Mouse (Mus musculus) CH12.LX (cell line): ENCODE results near the gene Rrad. TPM values are rescaled to one million over a fixed set of nuclear protein-coding genes. Genes with fewer than 3 reads are reported as not detected.

Experiments
- DNase-seq: peaks from one replicate; pipeline ENCODE4 v3.0.0-alpha.2; 2013; ENCODE audit errors: extremely low read depth
- H3K27ac ChIP-seq: 2 replicates; pipeline ENCODE4 v1.5.1; 2012; ENCODE audit warnings: low read depth, mild to moderate bottlenecking, control low read depth, moderate library complexity; ENCODE audit not compliant: insufficient read depth
- H3K27me3 ChIP-seq: replicated peaks from 2 replicates; pipeline ENCODE3; 2012; ENCODE audit warnings: inconsistent platforms
- H3K36me3 ChIP-seq, 2 experiments: replicated peaks in 1 of 2; 2 replicates each; pipeline versions ENCODE3 to v1.6.1; 2012; ENCODE audit warnings: inconsistent platforms in 1 of 2, low read length in 1 of 2, mild to moderate bottlenecking in 1 of 2, mixed read lengths in 1 of 2, moderate library complexity in 1 of 2; ENCODE audit not compliant: control insufficient read depth in 1 of 2, insufficient read depth in 1 of 2
- H3K4me1 ChIP-seq, 2 experiments: 2 replicates each; pipeline ENCODE4 v1.6.1; 2012; ENCODE audit warnings: inconsistent platforms in 1 of 2, moderate library complexity in 1 of 2; ENCODE audit not compliant: insufficient read depth in 2 of 2, control insufficient read depth in 1 of 2
- H3K4me2 ChIP-seq: 2 replicates; pipeline ENCODE4 v1.6.1; 2012; ENCODE audit warnings: low read depth, mild to moderate bottlenecking, control low read depth; ENCODE audit not compliant: poor library complexity, insufficient read depth, severe bottlenecking
- H3K4me3 ChIP-seq, 3 experiments: fragments of 150-350 bp in 1 of 3; sonication (generic) in 1 of 3; replicated peaks in 1 of 3; 2 replicates each; pipeline versions ENCODE3 to v1.5.1; 2011 to 2012; ENCODE audit warnings: low read depth in 2 of 3, low read length in 2 of 3, mild to moderate bottlenecking in 2 of 3, moderate library complexity in 2 of 3, control low read depth in 1 of 3, improper control_type of control experiment in 1 of 3, inconsistent platforms in 1 of 3, mixed read lengths in 1 of 3; ENCODE audit not compliant: poor library complexity in 1 of 3
- H3K79me2 ChIP-seq: replicated peaks from 2 replicates; pipeline ENCODE4 v1.6.1; 2012; ENCODE audit warnings: mild to moderate bottlenecking, moderate library complexity; ENCODE audit not compliant: control insufficient read depth, poor library complexity, insufficient read depth, severe bottlenecking; ENCODE audit errors: extremely low read depth
- H3K9ac ChIP-seq: 2 replicates; pipeline ENCODE4 v1.6.1; 2012; ENCODE audit warnings: low read depth, mild to moderate bottlenecking, control low read depth, moderate library complexity; ENCODE audit not compliant: insufficient read depth
- H3K9me3 ChIP-seq: replicated peaks from 2 replicates; pipeline ENCODE3; 2012; ENCODE audit warnings: low read length, inconsistent platforms, mixed read lengths
- BHLHE40 ChIP-seq: IDR thresholded peaks from 2 replicates; pipeline ENCODE4 v1.6.1; 2011; ENCODE audit warnings: mild to moderate bottlenecking, low read depth, low read length, improper control_type of control experiment
- CHD1 ChIP-seq: IDR thresholded peaks from 2 replicates; pipeline ENCODE4 v1.6.1; 2012; ENCODE audit warnings: low read depth, low read length, improper control_type of control experiment, inconsistent platforms
- CHD2 ChIP-seq: IDR thresholded peaks from 2 replicates; pipeline ENCODE4 v1.6.1; 2011; ENCODE audit warnings: low read length, improper control_type of control experiment
- CTCF ChIP-seq, 2 experiments: IDR thresholded peaks in 1 of 2; conservative IDR thresholded peaks in 1 of 2; 2 replicates each; pipeline ENCODE4 v1.5.1; 2011 to 2012; ENCODE audit warnings: low read depth in 2 of 2, low read length in 2 of 2, improper control_type of control experiment in 1 of 2, inconsistent platforms in 1 of 2, mild to moderate bottlenecking in 1 of 2, moderate library complexity in 1 of 2
- ELF1 ChIP-seq: IDR thresholded peaks from 2 replicates; pipeline ENCODE4 v1.6.1; 2014; ENCODE audit warnings: low read depth, mild to moderate bottlenecking, inconsistent platforms, low read length, improper control_type of control experiment
- GABPA ChIP-seq: IDR thresholded peaks from 2 replicates; pipeline ENCODE4 v1.6.1; 2012; ENCODE audit warnings: low read depth, low read length, improper control_type of control experiment, inconsistent platforms; ENCODE audit not compliant: insufficient replicate concordance
- HCFC1 ChIP-seq: IDR thresholded peaks from 2 replicates; pipeline ENCODE4 v1.6.1; 2012; ENCODE audit warnings: low read depth, mild to moderate bottlenecking, inconsistent platforms, low read length, improper control_type of control experiment
- JUN ChIP-seq: IDR thresholded peaks from 2 replicates; pipeline ENCODE4 v1.6.1; 2011; ENCODE audit warnings: low read depth, mild to moderate bottlenecking, low read length, improper control_type of control experiment, moderate library complexity; ENCODE audit not compliant: insufficient read depth
- JUND ChIP-seq: conservative IDR thresholded peaks from 2 replicates; pipeline ENCODE4 v1.6.1; 2011; ENCODE audit warnings: low read depth, low read length, improper control_type of control experiment
- MAFK ChIP-seq: IDR thresholded peaks from 2 replicates; pipeline ENCODE4 v1.6.1; 2011; ENCODE audit warnings: low read length, improper control_type of control experiment; ENCODE audit not compliant: insufficient replicate concordance
- MAX ChIP-seq: IDR thresholded peaks from 2 replicates; pipeline ENCODE4 v1.6.1; 2011; ENCODE audit warnings: low read length, improper control_type of control experiment
- MAZ ChIP-seq: IDR thresholded peaks from 2 replicates; pipeline ENCODE4 v1.6.1; 2012; ENCODE audit warnings: low read depth, mild to moderate bottlenecking, inconsistent platforms, low read length, improper control_type of control experiment, moderate library complexity
- MEF2A ChIP-seq: IDR thresholded peaks from 2 replicates; pipeline ENCODE4 v1.6.1; 2014; ENCODE audit warnings: low read depth, mild to moderate bottlenecking, inconsistent platforms, low read length, improper control_type of control experiment, borderline replicate concordance
- MXI1 ChIP-seq: IDR thresholded peaks from 2 replicates; pipeline ENCODE4 v1.6.1; 2011; ENCODE audit warnings: mild to moderate bottlenecking, low read depth, low read length, improper control_type of control experiment
- MYC ChIP-seq: IDR thresholded peaks from 2 replicates; pipeline ENCODE4 v1.6.1; 2011; ENCODE audit warnings: low read depth, mild to moderate bottlenecking, improper control_type of control experiment, low read length
- NRF1 ChIP-seq: IDR thresholded peaks from 2 replicates; pipeline ENCODE4 v1.6.1; 2014; ENCODE audit warnings: low read depth, mild to moderate bottlenecking, inconsistent platforms, low read length, improper control_type of control experiment, moderate library complexity
- PAX5 ChIP-seq: IDR thresholded peaks from 2 replicates; pipeline ENCODE4 v1.6.1; 2012; ENCODE audit warnings: low read length, inconsistent platforms, mixed read lengths
- POLR2A ChIP-seq: IDR thresholded peaks from 2 replicates; pipeline ENCODE4 v1.6.1; 2011; ENCODE audit warnings: low read depth, mild to moderate bottlenecking, improper control_type of control experiment, low read length
- POLR2AphosphoS2 ChIP-seq: IDR thresholded peaks from 2 replicates; pipeline ENCODE4 v1.6.1; 2011; ENCODE audit warnings: low read depth, low read length, improper control_type of control experiment
- RAD21 ChIP-seq: IDR thresholded peaks from 2 replicates; pipeline ENCODE4 v1.6.1; 2011; ENCODE audit warnings: low read depth, mild to moderate bottlenecking, low read length, improper control_type of control experiment, moderate library complexity
- SIN3A ChIP-seq: IDR thresholded peaks from 2 replicates; pipeline ENCODE4 v1.6.1; 2012; ENCODE audit warnings: low read length, improper control_type of control experiment, inconsistent platforms
- TBP ChIP-seq: conservative IDR thresholded peaks from 2 replicates; pipeline ENCODE4 v1.6.1; 2011; ENCODE audit warnings: low read depth, low read length, improper control_type of control experiment
- TCF12 ChIP-seq: IDR thresholded peaks from 2 replicates; pipeline ENCODE4 v1.6.1; 2014; ENCODE audit warnings: low read depth, mild to moderate bottlenecking, inconsistent platforms, low read length, improper control_type of control experiment
- UBTF ChIP-seq: IDR thresholded peaks from 2 replicates; pipeline ENCODE4 v1.6.1; 2012; ENCODE audit warnings: low read depth, mild to moderate bottlenecking, inconsistent platforms, low read length, improper control_type of control experiment, moderate library complexity
- USF1 ChIP-seq: IDR thresholded peaks from 2 replicates; pipeline ENCODE4 v1.6.1; 2014; ENCODE audit warnings: low read depth, mild to moderate bottlenecking, inconsistent platforms, low read length, improper control_type of control experiment
- USF2 ChIP-seq: conservative IDR thresholded peaks from 2 replicates; pipeline ENCODE4 v1.6.1; 2011; ENCODE audit warnings: low read depth, low read length, improper control_type of control experiment
- ZKSCAN1 ChIP-seq: IDR thresholded peaks from 2 replicates; pipeline ENCODE4 v1.6.1; 2012; ENCODE audit warnings: low read depth, inconsistent platforms, low read length, improper control_type of control experiment, borderline replicate concordance
- ZMIZ1 ChIP-seq: IDR thresholded peaks from 2 replicates; pipeline ENCODE4 v1.6.1; 2012; ENCODE audit warnings: low read depth, mild to moderate bottlenecking, inconsistent platforms, low read length, improper control_type of control experiment
- dilution Hi-C: fragments of 300-500 bp; cut with MboI; formaldehyde crosslinking; loops from 2 replicates; pipeline ENCODE4 v1.14.3; 2020; ENCODE audit warnings: low sequenced_read_pairs; ENCODE audit not compliant: extremely low pct_unique_long_range_greater_than_20kb, extremely low pct_ligation_motif_present
- in situ Hi-C: fragments of 300-500 bp; cut with MboI; formaldehyde crosslinking; loops from 3 replicates; pipeline ENCODE4 v1.14.3; 2019; ENCODE audit warnings: low sequenced_read_pairs, low pct_ligation_motif_present, low pct_unique_long_range_greater_than_20kb, mixed read lengths
- polyA plus RNA-seq: library from polyadenylated mRNA; unstranded; fragments of >175 nt; gene quantifications from 2 replicates; pipeline ENCODE4 v1.2.1, GENCODE M21; 2012; ENCODE audit warnings: low read depth; ENCODE audit not compliant: insufficient read length
- total RNA-seq, 2 experiments: library from RNA; depleted of rRNA; stranded (reverse); fragments of 300-350 nt in 1 of 2; fragments of >200 nt in 1 of 2; gene quantifications; 2 replicates each; pipeline ENCODE4 v1.2.3; 2012 to 2014

The Rrad gene
- total and polyA plus RNA-seq, 3 experiments: 30.9 to 32.3 (median 31.7) TPM

GRCm38 (mm10) chr8:104606329-104606728, 24.8 kb downstream of the Rrad start (continued):
- TF ChIP-seq MAFK (no peak), HCFC1 (0 out of 2 replicates have a peak, but pooled peaks have one; percentile 15), USF2 (no peak), GABPA (no peak), MYC (no peak), JUN (peak; percentile 89), POLR2AphosphoS2 (no peak), NRF1 (0 out of 2 replicates have a peak, but pooled peaks have one; percentile 20)
- TF ChIP-seq, all 38 proteins: peak for 11

GRCm38 (mm10) chr8:104603245-104603593, 27.9 kb downstream of the Rrad start:
- Histone ChIP-seq H3K4me3 (no peak overlapping the region), H3K79me2 (no peaks in the 10 kb centered on the region), H3K27ac (no peak overlapping the region), H3K9me3 (no peaks in the 10 kb centered on the region), H3K4me2 (no peak overlapping the region), H3K27me3 (no peaks in the 10 kb centered on the region), H3K4me1 (peaks cover 4 to 31% of the 10 kb centered on the region in 2 experiments; a peak in 3 of 4 replicates), H3K36me3 (peaks cover 0 to 11% of the 10 kb centered on the region in 2 experiments), H3K9ac (no peak overlapping the region)
- in situ Hi-C loops: loop anchor here (10.0 kb wide), 1 partner anchor 142 kb away; no protein-coding TSS in a partner anchor
- TF ChIP-seq TBP (no peak), TCF12 (no peak), ZMIZ1 (no peak), BHLHE40 (no peak), PAX5 (no peak)
- dilution Hi-C loops: no loop called here
- no peak for DNase-seq

- Histone ChIP-seq H3K9me3 (no peaks in the 10 kb centered on the region), H3K27me3 (no peaks in the 10 kb centered on the region), H3K36me3 (peaks cover 0 to 14% of the 10 kb centered on the region in 2 experiments), H3K79me2 (no peaks in the 10 kb centered on the region), H3K4me1 (peaks cover 4 to 25% of the 10 kb centered on the region in 2 experiments; a peak in 3 of 4 replicates), H3K27ac (no peak overlapping the region), H3K4me2 (no peak overlapping the region), H3K9ac (no peak overlapping the region), H3K4me3 (no peak overlapping the region)
- dilution Hi-C loops (no loop called here), in situ Hi-C loops (loop anchor here (10.0 kb wide), 1 partner anchor 142 kb away; no protein-coding TSS in a partner anchor)
- DNase-seq: peak; percentile 88
- TF ChIP-seq TCF12 (no peak; the same call in 1 of the 2 replicates), HCFC1 (no peak), CTCF (conservative IDR thresholded peaks at IDR 0.05 in 1 of 2, IDR thresholded peaks at IDR 0.05 in 1 of 2; ENCODE audit: low read depth in 2 of 2, low read length in 2 of 2) (peak; percentile 87 to 99), ZKSCAN1 (no peak), POLR2A (no peak), ZMIZ1 (no peak), RAD21 (no peak; the same call in none of the 2 replicates), PAX5 (no peak), MAX (no peak), MXI1 (no peak), CHD2 (no peak), UBTF (no peak), MEF2A (0 out of 2 replicates have a peak, but pooled peaks have one; percentile 35), JUND (0 out of 2 replicates have a peak, but pooled peaks have one; percentile 17), CHD1 (no peak), ELF1 (peak; percentile 40; the same call in 1 of the 2 replicates), MAFK (no peak), POLR2AphosphoS2 (no peak), USF1 (no peak), MYC (peak; percentile 56; the same call in 1 of the 2 replicates), SIN3A (no peak), MAZ (0 out of 2 replicates have a peak, but pooled peaks have one; percentile 34)
These were observed 28.5 kb downstream of the Rrad start for GRCm38 (mm10) chr8:104602468-104603244.
